Mouse (Mus musculus): ENCODE measurements around the gene Orc3.

GRCm38 (mm10) chr4:34659012-34659411 is 44.3 kb upstream of the Orc3 start:
- TF ChIP-seq CTCF (IDR thresholded peaks at IDR 0.05 in 2 of 3, conservative IDR thresholded peaks at IDR 0.05 in 1 of 3; ENCODE audit: control insufficient read depth in 1 of 3, insufficient read depth in 1 of 3, low read depth in 2 of 3, low read length in 3 of 3, poor library complexity in 1 of 3, severe bottlenecking in 1 of 3) (no peak), JUND (IDR thresholded peaks at IDR 0.05; ENCODE audit: low read depth, low read length) (no peak), UBTF (IDR thresholded peaks at IDR 0.05; ENCODE audit: borderline replicate concordance, insufficient read depth, low read depth, low read length) (no peak), POLR2A (IDR thresholded peaks at IDR 0.05; ENCODE audit: control insufficient read depth in 1 of 2, insufficient read depth in 1 of 2, low read depth in 1 of 2, low read length in 2 of 2, poor library complexity in 1 of 2) (no peak), CHD2 (IDR thresholded peaks at IDR 0.05; ENCODE audit: low read length) (no peak), E2F4 (IDR thresholded peaks at IDR 0.05; ENCODE audit: borderline replicate concordance, low read depth, low read length) (no peak), CHD1 (IDR thresholded peaks at IDR 0.05; ENCODE audit: low read depth, low read length) (no peak)
